Mouse (Mus musculus) ES-E14 (cell line): Measurements from ENCODE around the gene Tspan32. TPM values are rescaled to one million over a fixed set of nuclear protein-coding genes. Genes with fewer than 3 reads are reported as not detected.
A peak's percentile ranks its signal among the peaks of the same experiment; 100 is the strongest.

Source experiments
- DNase-seq: peaks from one replicate; pipeline ENCODE4 v3.0.0-alpha.2; 2013; ENCODE audit warnings: low read depth, low spot score
- H3K27ac ChIP-seq: 2 replicates; pipeline ENCODE4 v1.5.1; 2012; ENCODE audit warnings: low read depth, mild to moderate bottlenecking, low read length, moderate library complexity, mixed read lengths; ENCODE audit not compliant: poor library complexity, insufficient read depth, severe bottlenecking
- H3K36me3 ChIP-seq: 2 replicates; pipeline ENCODE4 v1.6.1; 2012; ENCODE audit warnings: mild to moderate bottlenecking, low read length, moderate library complexity, mixed read lengths; ENCODE audit not compliant: control insufficient read depth, poor library complexity, insufficient read depth, severe bottlenecking
- H3K4me1 ChIP-seq, 2 experiments: fragments of 150-350 bp in 1 of 2; sonication (generic) in 1 of 2; 2 replicates each; pipeline ENCODE4 v1.6.1; 2012; ENCODE audit warnings: low read length in 2 of 2, mild to moderate bottlenecking in 1 of 2, mixed read lengths in 1 of 2; ENCODE audit not compliant: control insufficient read depth in 2 of 2, insufficient read depth in 2 of 2, poor library complexity in 1 of 2
- H3K4me3 ChIP-seq, 2 experiments: fragments of 150-350 bp in 1 of 2; sonication (generic) in 1 of 2; 2 replicates each; pipeline ENCODE4 v1.5.1; 2012; ENCODE audit warnings: low read length in 2 of 2, low read depth in 1 of 2, mild to moderate bottlenecking in 1 of 2, mixed read lengths in 1 of 2; ENCODE audit not compliant: insufficient read depth in 1 of 2, poor library complexity in 1 of 2, severe bottlenecking in 1 of 2
- H3K9ac ChIP-seq: 2 replicates; pipeline ENCODE4 v1.6.1; 2012; ENCODE audit warnings: low read depth, mild to moderate bottlenecking, low read length, mixed read lengths; ENCODE audit not compliant: poor library complexity, insufficient read depth, severe bottlenecking
- H3K9me3 ChIP-seq: fragments of 150-350 bp; sonication (generic); 2 replicates; pipeline ENCODE4 v1.6.1; 2012; ENCODE audit warnings: low read depth, mild to moderate bottlenecking, low read length; ENCODE audit not compliant: control insufficient read depth, insufficient read depth
- CHD2 ChIP-seq: IDR thresholded peaks from 2 replicates; pipeline ENCODE4 v1.6.1; 2014; ENCODE audit warnings: mild to moderate bottlenecking, low read depth, low read length, inconsistent platforms
- HCFC1 ChIP-seq: IDR thresholded peaks from 2 replicates; pipeline ENCODE4 v1.6.1; 2012; ENCODE audit warnings: low read length, inconsistent platforms, borderline replicate concordance; ENCODE audit not compliant: insufficient read depth
- MAFK ChIP-seq: IDR thresholded peaks from 2 replicates; pipeline ENCODE4 v1.6.1; 2014; ENCODE audit warnings: mild to moderate bottlenecking, low read depth, low read length, inconsistent platforms; ENCODE audit not compliant: insufficient read depth
- ZC3H11A ChIP-seq: IDR thresholded peaks from 2 replicates; pipeline ENCODE4 v1.6.1; 2012; ENCODE audit warnings: low read depth, mild to moderate bottlenecking, inconsistent platforms, low read length, borderline replicate concordance
- ZNF384 ChIP-seq: IDR thresholded peaks from 2 replicates; pipeline ENCODE4 v1.6.1; 2012; ENCODE audit warnings: low read depth, low read length, inconsistent platforms
- in situ Hi-C, 2 experiments: fragments of 600-800 bp; cut with MboI; formaldehyde crosslinking; loops; one replicate each; pipeline ENCODE4 v1.15.1; 2025; ENCODE audit warnings: low sequenced_read_pairs in 2 of 2, inconsistent platforms in 1 of 2; ENCODE audit not compliant: unreplicated experiment in 2 of 2
- total RNA-seq: library from RNA; depleted of rRNA; stranded (reverse); fragments of 300-350 nt; gene quantifications from 2 replicates; pipeline ENCODE4 v1.2.3, GENCODE M21; 2012

The Tspan32 gene
- total RNA-seq, 1 experiment, result 4.3 TPM

- no peak overlapping the region for H3K27ac ChIP-seq
- no peak overlapping the region for H3K9ac ChIP-seq
- TF ChIP-seq ZC3H11A, result no peak
- no peak for TF ChIP-seq CHD2
- no peak for TF ChIP-seq MAFK
- TF ChIP-seq ZNF384, result no peak
- no peak for TF ChIP-seq HCFC1
- H3K4me1 ChIP-seq, result 0 out of 4 replicates have a peak, but pooled peaks cover 0 to 4% of the 10 kb centered on the region in 2 experiments
- in situ Hi-C loops, result no loop called here
- DNase-seq, result no peak
- no peaks in the 10 kb centered on the region for H3K9me3 ChIP-seq
- no peak overlapping the region for H3K4me3 ChIP-seq
- H3K36me3 ChIP-seq, result peaks cover 3% of the 10 kb centered on the region; the same call in 1 of the 2 replicates
Observed at GRCm38 (mm10) chr7:142997403-142998150, 7.3 kb upstream of the Tspan32 start.

- TF ChIP-seq HCFC1, result no peak
- TF ChIP-seq CHD2, result no peak
- no peak for TF ChIP-seq ZC3H11A
- no peak for TF ChIP-seq ZNF384
- TF ChIP-seq MAFK, result no peak
- Histone ChIP-seq H3K9me3 (no peaks in the 10 kb centered on the region), H3K9ac (no peak overlapping the region), H3K36me3 (no peaks in the 10 kb centered on the region), H3K27ac (no peak overlapping the region), H3K4me1 (peaks cover 5 to 18% of the 10 kb centered on the region in 2 experiments; a peak in 3 of 4 replicates), H3K4me3 (no peak overlapping the region)
- in situ Hi-C loops, result no loop called here
- DNase-seq, result no peak
Observed at GRCm38 (mm10) chr7:143002679-143003078, 2.2 kb upstream of the Tspan32 start.

GRCm38 (mm10) chr7:143005344-143006096 lies 674 bp downstream of the Tspan32 start:
- in situ Hi-C loops, result no loop called here
- Histone ChIP-seq H3K9ac (peak overlapping the region; percentile 85), H3K4me1 (peaks cover 5 to 32% of the 10 kb centered on the region in 2 experiments; a peak in 3 of 4 replicates), H3K36me3 (no peaks in the 10 kb centered on the region), H3K9me3 (no peaks in the 10 kb centered on the region), H3K4me3 (no peak overlapping the region), H3K27ac (no peak overlapping the region)
- no peak for DNase-seq
- no peak for TF ChIP-seq MAFK
- no peak for TF ChIP-seq CHD2

DNA sequence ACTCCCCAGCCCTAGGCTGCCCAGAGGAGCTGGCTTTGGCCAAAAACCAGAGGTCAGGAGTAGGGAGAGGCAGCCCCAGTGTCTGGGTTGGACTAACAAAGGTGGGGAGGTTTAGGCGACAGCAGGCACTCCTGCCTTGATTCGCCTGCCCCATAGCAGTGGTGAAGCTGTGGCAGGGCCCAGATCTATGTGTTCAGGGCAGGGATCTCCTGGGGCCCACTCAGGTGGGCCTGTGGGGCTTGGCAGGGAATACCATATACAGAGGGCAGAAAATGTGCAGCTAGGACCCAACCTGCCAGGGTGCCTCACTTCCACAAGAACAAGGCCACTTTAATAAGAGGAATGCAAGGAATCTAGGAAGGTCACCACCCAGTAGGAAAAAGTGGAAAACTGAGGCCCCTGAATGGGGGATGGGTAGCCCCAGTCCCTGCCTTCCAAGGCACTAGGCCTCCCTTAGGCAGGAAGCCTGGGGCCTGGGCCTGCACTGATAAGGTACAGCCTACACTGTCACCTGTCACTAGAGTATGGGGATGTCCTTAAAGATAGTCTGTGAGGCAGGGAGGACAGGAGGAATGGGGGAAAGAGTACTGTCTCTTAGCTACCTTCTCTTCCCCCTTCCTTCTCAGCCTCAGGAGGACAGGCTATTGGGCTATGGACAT lies 1.4 kb downstream of the Tspan32 start:
- Histone ChIP-seq H3K9me3 (no peaks in the 10 kb centered on the region), H3K4me3 (0 out of 4 replicates have a peak overlapping the region, but pooled peaks have one; percentile 26 to 33), H3K9ac (peak overlapping the region; percentile 85), H3K36me3 (no peaks in the 10 kb centered on the region), H3K27ac (peak overlapping the region; percentile 15; the same call in 1 of the 2 replicates), H3K4me1 (peaks cover 5 to 37% of the 10 kb centered on the region in 2 experiments)
- no peak for DNase-seq
- TF ChIP-seq MAFK (no peak), ZC3H11A (no peak), HCFC1 (no peak), CHD2 (no peak), ZNF384 (no peak)
- in situ Hi-C loops, result no loop called here
